Mouse (Mus musculus): ENCODE measurements around the gene Paxx. TPM values are rescaled to one million over a fixed set of nuclear protein-coding genes. Genes with fewer than 3 reads are reported as not detected.

The Paxx gene
- polyA plus RNA-seq (2012) = 39.7 and 40.3 TPM in 2 replicates

DNA sequence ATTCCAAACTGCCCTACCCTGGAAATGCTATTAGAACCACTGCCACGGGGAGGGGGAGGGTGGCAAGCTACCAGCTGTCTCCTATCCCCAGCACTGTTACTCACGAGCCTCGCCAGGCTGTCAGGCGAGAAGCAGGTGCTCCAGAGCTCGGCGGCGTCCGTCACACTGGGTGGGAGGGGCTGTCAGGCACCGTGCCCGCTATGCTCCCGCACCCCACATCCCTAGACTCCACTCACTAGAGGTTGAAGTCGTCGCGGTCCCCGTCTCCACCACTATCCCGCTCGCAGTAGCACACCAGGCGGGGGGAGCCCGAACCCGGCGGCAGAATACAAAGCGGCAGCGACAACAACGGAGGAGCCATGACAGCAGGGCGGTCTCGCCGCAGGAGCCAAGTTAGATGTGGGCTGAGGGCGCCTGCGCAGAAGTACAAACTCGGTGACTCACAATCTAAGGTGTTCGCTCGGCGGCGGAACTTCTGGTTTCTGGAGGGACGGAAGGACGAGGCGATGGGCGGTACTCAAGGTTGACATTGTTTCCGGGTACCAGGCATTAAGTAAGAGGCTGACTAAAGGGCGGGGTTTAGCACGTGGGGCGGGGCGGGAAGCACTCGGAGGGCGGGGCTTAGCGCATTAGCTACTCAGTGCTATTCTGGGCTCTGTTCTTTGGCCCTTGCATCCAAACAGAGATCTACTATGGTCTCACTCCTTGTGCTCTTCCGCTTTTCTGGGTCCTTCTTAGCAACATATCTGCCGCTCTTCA lies at the start of gene Paxx:
Paxx (minus strand) TSS at position 544 of the 759 bp plus-strand sequence.
- no peak for TF ChIP-seq GATA1 (IDR thresholded peaks at IDR 0.05; ENCODE audit: low read length)

DNA sequence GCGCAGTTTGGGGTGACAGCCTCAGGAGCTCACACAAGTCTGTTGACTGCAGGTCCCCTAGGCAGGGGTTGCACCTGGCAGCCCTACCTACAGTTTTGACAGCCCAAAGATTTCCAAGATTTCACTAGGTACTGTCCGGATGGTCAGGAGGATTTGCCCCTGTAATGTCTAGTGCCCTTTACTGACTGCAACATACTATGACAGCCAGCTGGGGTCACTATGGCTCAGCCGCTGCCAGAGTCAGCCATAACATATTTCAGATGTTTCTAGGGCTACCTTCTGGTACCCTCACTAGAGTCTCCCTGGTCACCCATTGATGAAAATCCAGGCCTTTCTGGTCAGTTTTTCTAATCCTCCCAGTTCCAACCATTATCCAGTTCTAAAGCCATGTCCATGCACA lies 49.0 kb upstream of the Paxx start:
- TF ChIP-seq GATA1 (IDR thresholded peaks at IDR 0.05; ENCODE audit: low read length) = no peak

DNA sequence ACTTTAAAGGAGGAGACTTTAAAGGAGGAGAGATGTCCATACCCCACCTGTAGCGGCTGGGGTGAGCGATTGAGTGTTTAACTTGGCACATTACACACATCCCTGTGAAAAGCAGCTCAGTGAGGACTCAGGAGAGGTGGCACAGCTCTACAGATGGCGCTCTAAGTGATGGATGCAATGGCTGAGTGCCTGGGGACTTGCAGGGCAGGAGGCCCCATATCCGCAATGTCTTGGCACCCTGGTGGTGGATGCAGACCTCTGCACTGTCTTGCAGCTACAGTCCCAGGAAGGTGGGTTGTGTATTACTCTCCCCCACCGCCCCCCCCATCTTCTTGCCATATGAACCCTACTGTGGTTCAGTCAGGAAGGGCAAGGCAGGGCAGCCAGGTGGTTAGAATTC lies 46.1 kb upstream of the Paxx start:
- TF ChIP-seq GATA1 (IDR thresholded peaks at IDR 0.05; ENCODE audit: low read length) = no peak

DNA sequence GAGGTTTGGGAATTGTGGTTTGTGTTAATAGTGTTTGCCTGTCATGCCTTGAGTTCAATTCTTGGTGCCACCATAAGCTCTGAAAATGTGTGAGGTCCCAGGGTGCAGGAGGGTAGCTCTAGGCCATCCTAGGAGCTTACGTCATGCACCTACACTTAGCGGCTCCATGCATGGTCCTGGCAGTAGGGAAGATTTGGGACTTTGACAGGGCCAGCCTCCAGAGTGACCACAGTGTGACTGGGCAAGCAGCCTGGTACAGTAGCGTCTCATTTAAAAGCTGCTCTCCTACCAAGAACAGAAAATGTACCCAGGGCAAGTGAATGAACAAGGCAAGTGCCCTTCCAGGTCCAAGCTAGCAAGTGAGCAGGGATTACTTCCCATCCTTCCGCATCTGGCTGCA lies 45.0 kb upstream of the Paxx start:
- no peak for TF ChIP-seq GATA1 (IDR thresholded peaks at IDR 0.05; ENCODE audit: low read length)

DNA sequence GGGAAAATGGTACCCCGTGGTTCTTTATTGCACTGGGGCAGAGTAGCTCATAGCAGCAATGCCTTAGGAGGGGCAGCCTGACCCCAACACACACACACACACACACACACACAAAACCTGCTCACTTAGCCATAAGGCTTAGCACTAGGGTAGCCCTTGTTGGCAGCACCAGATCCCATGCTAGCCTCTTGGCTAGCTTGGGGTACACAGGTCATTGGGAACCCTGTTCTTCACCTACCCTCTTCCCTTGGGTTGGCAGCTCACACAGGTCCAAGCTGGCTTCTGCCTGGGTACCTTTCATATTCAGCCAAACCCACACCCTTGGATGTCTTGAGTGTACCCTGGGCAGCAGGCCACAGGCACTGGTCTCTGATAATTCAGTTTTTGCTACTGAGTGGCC lies 44.1 kb upstream of the Paxx start:
- no peak for TF ChIP-seq GATA1 (IDR thresholded peaks at IDR 0.05; ENCODE audit: low read length)

DNA sequence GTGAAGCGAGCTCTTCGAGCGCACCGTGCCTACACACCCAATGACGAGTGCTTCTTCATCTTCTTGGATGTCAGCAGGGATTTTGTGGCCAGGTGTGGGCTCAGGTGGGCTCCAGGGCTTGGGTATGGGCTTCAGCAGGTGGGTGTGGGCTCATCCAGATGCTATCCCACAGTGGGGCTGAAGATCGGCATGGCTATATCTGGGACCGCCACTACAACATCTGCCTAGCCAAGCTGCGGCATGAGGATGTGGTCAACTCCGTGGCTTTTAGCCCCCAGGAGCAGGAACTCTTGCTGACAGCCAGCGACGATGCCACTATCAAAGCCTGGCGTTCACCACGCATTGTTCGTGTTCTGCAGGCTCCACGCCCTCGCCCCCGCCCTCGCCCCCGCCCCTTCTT lies 43.6 kb upstream of the Paxx start:
- TF ChIP-seq GATA1 (IDR thresholded peaks at IDR 0.05; ENCODE audit: low read length) = no peak

DNA sequence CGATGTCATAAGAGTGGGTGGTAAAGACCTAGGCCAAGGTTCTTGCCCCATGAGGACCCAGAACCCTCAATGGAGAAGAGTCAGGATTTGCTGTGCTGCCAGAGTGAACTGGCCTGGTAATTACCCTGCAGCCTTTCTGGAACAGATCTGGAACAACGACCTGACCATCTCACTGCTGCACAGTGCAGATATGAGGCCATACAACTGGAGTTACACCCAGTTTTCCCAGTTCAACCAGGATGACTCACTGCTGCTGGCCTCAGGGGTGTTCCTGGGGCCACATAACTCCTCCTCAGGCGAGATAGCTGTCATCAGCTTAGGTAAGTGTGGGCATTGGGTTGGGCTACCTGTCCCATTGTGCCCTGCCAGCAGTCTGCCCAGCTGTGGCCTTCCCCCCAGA lies 41.8 kb upstream of the Paxx start:
- no peak for TF ChIP-seq GATA1 (IDR thresholded peaks at IDR 0.05; ENCODE audit: low read length)

DNA sequence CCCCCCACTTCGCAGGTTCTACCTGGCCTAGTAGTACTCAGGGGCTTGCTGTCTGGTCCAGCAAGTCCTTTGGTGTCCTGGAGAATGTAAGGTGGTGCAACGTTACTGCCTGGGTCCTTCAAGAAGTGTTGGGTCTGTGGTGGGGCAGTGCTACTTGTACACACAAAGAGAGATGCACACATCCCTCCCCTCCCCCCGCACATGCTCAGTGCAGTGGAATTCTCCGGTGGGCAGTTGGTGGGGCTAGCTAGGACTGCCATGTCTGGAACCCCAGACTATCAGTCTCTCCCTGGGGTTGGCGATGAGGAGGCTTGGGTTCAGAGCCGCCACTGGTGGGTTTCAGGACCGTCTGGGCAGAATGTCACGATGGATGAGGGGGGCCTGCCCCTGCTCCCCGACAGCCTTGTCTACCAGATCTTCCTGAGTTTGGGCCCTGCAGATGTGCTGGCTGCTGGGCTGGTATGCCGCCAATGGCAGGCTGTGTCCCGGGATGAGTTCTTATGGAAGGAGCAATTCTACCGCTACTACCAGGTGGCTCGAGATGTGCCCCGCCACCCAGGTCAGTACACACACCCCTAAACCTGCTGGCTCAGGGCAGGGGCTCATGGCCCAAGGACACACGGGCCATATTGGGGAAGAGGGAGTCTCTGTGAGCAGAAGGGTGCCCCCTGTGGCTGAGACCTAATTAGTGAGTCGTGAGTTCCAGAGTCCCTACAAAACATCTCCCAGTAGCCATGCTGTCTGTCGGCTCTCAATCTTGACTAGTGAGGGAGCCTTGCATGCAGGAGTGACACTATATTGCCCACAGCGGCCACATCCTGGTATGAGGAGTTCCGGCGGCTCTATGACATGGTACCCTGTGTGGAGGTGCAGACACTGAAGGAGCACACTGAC lies 40.9 kb upstream of the Paxx start, which contains the start of gene C8g:
C8g (minus strand) TSS at position 127 of the 894 bp plus-strand sequence.
- TF ChIP-seq GATA1 (IDR thresholded peaks at IDR 0.05; ENCODE audit: low read length) = no peak

DNA sequence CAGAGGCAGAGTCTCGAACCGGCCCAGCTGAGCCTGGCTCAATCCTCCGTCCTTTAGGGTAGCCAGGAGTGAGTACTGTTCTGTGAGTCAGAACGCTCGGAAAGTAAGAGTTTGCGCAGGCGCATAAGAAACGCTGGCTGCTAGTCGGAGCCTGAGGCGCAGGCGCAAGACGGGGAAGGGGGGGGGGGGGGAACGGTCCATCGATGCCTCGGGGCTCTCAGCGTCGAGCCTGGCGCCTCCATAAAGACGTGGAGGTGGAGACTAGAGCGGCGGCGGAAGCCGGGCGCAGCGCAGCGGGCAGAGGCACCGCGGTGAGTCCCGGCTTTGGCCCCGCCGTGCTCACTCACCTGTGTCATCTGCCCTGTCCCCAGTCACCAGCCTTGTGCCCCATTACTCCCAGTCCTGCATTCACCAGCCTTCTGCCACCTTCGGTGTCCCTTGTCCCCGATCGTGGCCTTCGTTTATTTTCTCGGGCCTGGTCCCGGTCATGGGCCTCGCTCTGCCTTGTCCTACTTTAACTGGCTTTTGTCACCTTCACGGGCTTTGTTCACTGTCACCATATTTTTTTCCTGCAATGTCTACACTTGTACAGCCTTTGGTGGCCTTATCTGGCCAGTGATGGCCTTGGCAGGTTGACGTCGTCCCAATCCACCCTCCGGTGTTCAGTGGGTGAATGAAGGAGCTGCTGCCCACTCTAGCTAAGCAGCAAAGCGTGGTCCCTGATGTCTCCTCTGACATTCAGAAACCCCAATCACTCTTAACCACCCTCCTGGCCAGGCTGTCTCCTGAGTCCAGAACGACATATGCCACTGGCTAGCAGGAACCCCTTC lies 39.9 kb upstream of the Paxx start, which contains the start of gene Fbxw5:
Fbxw5 (plus strand) TSS at position 175 of the 830 bp plus-strand sequence.
- no peak for TF ChIP-seq GATA1 (IDR thresholded peaks at IDR 0.05; ENCODE audit: low read length)

DNA sequence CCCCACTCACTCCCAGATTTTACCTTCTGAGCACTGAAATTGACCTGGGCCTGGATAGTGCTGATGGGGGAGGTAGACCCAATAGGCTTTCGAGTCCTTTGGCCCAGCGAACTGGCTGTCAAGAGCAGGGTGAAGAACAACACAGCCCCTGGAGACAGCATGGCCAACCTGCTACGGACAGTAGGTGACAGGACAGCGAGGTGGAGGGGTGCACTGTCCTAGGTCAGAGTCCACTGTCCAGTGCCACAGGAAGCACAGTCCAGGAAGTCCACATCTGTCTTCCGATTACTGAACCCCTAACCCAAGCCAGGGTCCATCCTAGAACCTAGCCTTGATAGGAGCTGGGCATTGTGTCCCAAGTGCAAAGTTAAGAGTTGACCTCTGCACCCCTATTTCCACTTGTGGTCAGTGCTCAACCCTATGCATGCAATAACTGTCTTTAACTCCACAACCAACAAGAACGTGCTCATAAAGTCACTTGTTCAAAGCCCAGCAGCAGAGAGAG lies 39.2 kb upstream of the Paxx start:
- no peak for TF ChIP-seq GATA1 (IDR thresholded peaks at IDR 0.05; ENCODE audit: low read length)

DNA sequence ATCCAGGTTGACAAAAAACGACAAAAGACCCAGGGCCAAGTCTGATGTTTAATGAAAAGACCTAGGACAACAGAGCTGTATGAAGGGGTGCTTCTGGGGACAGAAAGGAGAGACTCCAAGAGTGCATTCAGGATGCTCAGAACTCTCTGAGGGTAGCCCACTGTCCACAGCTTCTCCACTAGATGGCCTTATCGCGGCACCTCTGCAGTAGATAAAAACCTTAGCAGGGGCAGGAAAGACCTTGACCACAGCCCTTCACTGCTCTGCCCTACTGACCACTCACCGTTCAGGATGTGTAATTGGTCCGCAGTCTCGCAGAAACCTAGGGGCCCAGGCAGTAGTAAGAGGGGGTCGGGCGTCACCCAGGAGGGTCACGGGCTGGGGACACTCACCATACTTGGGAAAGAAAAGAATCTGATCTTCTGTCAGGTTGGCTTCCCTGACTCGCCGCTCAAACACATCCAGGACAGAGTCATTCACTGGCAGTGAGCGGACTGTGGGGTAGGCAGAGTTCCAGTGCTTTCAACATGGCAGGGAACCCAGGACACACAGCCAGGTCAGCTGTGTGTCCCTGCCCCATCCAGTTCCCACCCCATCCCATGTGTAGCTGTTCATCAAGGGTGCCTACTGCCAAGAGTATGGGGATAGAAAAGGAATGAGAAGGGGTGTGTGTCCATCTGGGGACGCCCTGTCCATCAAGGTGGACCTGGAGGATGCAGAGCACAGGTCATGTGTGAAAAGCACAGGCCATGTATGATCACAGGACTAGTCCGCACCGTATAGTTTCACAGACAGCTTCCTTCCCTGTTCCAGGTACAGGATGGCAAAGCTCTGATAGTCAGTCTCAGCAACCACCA lies 38.0 kb upstream of the Paxx start:
- TF ChIP-seq GATA1 (IDR thresholded peaks at IDR 0.05; ENCODE audit: low read length) = no peak

DNA sequence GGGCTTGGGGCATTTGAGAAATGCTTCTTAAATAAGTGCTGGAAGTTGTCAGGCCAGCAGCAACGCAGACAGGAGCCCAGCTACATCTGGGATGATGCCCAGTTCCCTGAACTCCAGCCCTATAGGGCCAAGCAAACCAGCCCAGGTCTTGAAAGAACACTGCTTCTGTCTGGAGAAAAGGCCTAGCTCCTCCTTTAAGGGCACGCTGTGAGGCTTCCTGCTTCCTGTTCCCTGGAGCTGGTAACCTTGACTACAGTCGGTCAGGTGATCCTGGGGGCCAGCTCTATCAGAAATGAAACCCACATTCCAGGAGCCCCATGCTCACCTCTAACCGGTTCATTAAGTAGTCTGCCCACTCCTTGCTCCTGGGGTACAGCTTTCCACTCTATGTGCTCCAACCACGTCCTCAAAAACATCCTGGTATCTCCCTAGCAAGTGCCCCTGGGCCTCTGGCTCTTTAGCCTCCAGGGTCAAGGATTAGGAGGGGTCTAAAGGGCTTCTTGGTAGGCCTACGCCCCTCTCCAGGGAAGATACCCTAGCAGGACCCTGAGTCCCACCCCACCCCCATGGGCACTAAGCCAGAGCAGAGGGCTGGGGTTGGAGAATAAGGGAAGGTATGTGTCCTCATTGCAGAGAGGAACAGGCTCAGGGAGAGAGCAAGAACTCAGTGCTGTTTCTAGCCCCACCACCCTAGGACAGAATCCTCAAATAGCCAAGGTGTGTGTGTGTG lies 37.1 kb upstream of the Paxx start:
- TF ChIP-seq GATA1 (IDR thresholded peaks at IDR 0.05; ENCODE audit: low read length) = no peak

DNA sequence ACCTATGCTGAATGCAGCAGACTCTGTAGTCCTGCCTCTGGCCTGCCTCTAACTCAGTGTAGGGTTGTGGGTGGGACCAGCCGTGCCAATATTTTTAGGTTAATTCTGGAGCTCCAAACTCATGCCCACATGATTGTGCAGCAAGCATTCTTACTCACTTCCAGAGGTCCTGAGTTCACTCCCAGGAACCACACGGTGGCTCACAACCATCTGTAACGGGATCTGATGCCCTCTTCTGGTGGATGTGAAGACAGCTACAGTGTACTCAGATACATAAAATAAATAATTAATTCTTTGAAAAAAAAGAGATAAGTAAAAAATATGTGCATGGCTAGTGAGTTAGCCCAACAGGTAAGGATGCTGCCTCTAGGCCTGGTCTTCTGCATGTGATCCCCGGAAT lies 35.6 kb upstream of the Paxx start:
- no peak for TF ChIP-seq GATA1 (IDR thresholded peaks at IDR 0.05; ENCODE audit: low read length)

DNA sequence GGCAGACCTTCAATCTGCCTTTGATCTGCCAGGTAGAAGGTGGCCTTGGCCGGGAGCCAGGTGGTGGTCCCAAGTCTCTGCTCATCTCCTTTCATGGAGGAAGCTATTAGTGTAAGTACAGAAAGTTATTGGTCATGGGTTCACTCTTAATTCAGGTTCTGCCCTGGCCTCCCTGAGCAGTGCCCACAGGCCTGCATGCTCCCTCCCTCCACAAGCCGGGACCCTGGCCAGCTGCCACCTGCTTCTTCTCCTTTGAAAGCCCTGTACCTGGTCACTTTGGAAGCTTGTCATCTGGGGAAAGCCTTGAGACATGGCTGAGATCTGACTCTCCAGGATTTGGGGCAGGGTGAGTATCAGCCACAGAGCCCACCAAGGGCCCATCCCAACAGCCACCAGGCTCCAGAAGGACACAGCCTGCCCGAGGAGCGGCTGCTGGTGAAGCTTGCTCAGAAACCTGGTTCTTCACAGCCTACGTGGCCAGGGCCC lies 32.6 kb upstream of the Paxx start, which contains the start of gene Lcn12:
Lcn12 (minus strand) TSS at position 436 of the 486 bp plus-strand sequence.
- no peak for TF ChIP-seq GATA1 (IDR thresholded peaks at IDR 0.05; ENCODE audit: low read length)

Data from G1E-ER4 (cell line).